Mouse (Mus musculus) kidney, postnatal 4 days (tissue): Measurements from ENCODE around the gene Kif13a.

Experiments
- DNase-seq, 2 experiments: peaks; one replicate each; pipeline ENCODE4 v3.0.0; 2021; ENCODE audit warnings: mixed read lengths in 2 of 2

Kif13a gene

DNA sequence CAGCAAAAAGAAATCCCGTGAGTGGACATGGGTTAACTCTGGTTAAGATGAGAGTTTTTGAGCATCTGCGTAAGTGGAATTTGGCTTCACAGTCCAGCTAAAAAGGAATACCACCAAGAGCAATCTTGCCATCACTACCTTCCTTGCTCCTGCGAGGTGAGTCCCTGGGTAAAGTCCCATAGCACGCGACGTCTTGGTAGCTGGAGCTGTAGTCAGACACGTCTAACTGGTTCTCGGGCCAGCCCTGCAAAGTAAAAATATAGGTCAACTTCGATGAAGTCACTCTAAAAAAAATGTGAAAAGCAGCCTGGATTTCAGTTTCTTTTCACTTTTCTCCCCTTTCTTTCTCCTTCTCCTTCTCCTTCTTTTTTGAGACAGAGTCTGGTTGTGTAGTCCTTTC, 166.5 kb downstream of the Kif13a start:
- no peak for DNase-seq

GRCm38 (mm10) chr13:46760921-46761320, 168.7 kb downstream of the Kif13a start:
- no peak for DNase-seq

GRCm38 (mm10) chr13:46759281-46759809, 170.3 kb downstream of the Kif13a start:
- DNase-seq = no peak

DNA sequence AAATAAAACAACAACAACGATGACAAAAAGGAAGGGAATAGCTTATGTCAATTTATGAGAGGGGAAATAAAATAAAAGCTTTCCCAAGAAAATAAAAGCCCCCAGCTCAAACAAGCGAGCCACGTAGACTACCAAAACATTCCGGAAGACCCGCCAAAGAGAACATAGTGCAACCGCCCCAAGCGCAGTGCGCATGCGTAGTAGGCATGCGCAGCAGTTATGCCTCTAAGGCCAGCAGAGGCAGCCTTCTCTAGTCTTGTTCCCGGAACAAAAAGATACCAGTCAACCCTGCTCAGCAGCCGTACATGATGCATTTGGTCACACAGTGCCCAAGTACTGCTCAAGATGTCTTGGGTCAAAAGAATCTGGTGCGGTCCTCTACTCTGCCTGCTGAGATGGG, 171.0 kb downstream of the Kif13a start:
- DNase-seq = no peak

- DNase-seq = no peak
Observed at GRCm38 (mm10) chr13:46757946-46758345, 171.7 kb downstream of the Kif13a start.

GRCm38 (mm10) chr13:46753294-46753693, 176.4 kb downstream of the Kif13a start:
- no peak for DNase-seq

DNA sequence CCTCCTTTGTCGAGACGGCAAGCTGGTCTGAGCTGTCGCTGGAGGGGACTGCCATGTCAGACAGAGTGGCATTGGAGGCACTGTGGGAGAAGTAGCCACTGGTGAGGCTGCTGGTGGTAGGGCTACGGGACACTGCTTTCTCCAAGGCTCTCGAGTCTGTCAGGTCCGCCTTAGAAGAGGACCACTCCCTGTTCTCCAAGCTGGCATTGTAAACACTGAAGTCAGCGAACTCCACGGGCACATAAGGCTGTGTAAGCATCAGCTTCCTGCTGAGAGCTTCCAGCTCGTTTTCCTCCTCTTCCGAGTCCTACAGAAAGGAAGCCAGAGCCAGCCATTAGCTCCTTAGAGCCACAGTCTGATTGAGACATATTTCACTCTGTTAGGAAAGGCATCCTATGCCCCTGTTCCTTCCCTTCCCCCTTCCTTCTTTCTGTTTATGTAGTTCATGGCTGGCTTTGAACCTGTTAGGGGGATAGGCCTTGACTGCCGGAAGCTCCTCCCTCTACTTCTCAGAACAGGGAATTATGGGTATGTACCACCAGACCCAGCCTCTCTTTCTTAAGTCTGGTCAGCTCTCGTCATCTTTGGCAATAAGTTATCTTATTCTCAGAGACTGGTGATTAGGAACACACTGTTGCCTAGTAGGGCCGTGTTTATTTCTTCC, 177.0 kb downstream of the Kif13a start:
- DNase-seq = no peak

DNA sequence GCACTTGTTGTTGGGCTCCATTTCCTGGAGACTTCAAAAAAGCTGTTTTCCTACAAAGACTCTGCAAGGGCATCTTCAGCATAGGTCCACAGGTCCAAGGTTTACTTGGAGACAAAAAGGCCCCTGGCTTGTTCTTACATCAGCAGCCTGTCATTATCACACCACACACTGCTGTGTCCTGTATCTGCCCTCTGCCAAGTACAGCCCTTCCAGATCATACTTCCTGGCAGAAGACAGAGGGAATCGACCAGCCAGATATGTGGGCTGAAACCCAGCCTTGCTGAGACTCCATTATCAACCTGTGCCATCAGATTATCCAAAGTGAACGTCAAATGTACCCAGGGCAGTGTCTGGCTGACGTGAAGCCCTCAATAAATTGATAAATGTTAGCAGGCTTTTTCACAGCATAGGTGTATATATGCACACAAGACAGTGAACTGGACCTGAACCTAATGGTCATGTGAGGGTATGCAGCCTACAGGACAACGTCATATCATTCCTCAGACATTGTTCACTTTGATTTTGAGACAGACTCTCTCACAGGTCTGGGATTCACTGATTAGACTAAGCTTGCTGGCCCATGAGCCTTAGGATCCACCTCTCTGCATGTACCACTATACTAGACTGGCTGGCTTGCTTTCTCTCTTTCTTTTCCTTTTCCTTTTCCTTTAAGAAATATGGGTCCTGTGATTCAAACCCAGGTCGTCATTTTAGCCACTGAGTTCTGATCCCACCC, 181.4 kb downstream of the Kif13a start:
- no peak for DNase-seq

DNA sequence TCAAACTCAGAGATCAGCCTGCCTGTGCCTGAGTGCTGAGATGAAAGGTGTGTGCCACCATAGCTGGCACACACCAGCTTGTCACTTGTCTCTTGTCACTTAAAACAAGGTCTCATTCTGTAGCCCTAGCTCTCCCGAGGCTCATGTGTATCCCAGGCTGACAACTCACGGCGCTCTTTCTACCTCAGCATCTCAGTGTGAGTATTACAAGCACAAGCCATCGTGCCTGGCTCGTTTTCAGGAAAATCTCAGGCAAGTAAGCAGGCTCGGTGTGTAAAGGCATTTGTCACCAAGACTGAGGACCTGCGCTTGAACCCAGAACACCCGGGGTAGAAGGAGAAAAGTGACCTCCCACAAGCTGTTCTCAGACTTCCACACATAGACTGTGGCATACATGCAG, 185.8 kb downstream of the Kif13a start:
- no peak for DNase-seq

GRCm38 (mm10) chr13:46742367-46742766, 187.3 kb downstream of the Kif13a start:
- DNase-seq = no peak

DNA sequence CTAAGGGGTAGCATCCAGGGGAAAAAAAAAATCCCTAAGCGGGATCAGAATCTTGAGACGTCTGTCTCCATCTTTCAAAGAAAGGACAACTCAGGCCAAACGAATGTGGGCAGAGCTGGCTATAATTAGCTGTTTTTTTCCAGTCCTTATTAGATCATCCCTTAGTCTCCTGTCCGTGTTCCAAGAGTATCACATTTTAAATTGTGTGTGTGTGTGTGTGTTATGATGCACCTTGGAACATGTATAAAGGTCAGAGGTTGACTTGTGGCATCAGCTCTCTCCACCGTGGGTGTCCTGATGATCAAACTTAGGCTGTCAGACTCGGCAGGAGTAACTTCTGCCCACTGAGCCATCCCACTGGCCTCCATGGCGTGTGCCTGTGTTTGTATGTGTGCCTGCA, 190.2 kb downstream of the Kif13a start:
- no peak for DNase-seq

- no peak for DNase-seq
Observed at GRCm38 (mm10) chr13:46737482-46737881, 192.2 kb downstream of the Kif13a start.

- DNase-seq = no peak
Observed at GRCm38 (mm10) chr13:46736479-46736865, 193.2 kb downstream of the Kif13a start.

GRCm38 (mm10) chr13:46735808-46736478, 193.7 kb downstream of the Kif13a start:
- peak; percentile 64 to 74 for DNase-seq

- DNase-seq = no peak
Observed at GRCm38 (mm10) chr13:46735219-46735807, 194.4 kb downstream of the Kif13a start.

DNA sequence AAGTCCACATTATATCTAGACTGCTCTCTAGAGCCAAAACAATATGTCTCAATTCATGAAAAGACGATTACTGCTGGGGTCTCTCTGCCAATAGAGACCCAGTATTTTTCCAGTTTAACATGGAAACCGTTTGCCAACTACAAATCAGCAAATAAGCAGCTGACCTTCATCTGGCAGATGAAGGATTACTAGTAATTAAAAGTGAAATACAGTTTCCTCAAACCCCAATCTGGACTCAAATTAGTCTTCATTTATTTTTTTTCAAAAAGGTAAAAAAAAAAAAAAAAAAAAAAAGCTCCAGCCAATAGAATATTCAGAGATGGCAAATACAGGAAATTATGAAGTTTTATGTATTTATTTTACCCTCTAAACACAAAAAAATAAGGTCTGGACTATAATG, 199.7 kb downstream of the Kif13a start:
- DNase-seq = no peak

DNA sequence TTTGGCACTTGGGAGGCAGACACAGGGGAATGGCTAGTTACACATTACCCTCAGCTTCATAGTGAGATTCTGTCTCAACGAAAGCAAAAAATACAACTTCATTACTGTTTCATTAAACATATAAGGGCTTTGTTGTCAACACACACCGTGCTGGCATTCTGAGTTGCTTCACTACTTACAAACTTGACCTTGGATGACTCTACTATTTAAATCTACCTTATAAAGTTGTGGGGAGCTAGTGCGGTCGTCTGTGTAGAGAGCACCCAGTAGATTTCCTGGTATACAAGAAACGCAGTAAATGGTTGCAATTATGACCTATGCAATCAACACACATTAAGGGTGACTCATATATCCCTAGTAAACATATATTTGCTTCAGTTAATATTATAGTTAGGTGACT, 201.3 kb downstream of the Kif13a start:
- DNase-seq = no peak

- peak; percentile 99 to 100 for DNase-seq
Observed at GRCm38 (mm10) chr13:46727837-46728268, 201.8 kb downstream of the Kif13a start, which contains the start of gene Nup153. Gene Nup153 (minus strand): TSS chr13:46727940.

DNA sequence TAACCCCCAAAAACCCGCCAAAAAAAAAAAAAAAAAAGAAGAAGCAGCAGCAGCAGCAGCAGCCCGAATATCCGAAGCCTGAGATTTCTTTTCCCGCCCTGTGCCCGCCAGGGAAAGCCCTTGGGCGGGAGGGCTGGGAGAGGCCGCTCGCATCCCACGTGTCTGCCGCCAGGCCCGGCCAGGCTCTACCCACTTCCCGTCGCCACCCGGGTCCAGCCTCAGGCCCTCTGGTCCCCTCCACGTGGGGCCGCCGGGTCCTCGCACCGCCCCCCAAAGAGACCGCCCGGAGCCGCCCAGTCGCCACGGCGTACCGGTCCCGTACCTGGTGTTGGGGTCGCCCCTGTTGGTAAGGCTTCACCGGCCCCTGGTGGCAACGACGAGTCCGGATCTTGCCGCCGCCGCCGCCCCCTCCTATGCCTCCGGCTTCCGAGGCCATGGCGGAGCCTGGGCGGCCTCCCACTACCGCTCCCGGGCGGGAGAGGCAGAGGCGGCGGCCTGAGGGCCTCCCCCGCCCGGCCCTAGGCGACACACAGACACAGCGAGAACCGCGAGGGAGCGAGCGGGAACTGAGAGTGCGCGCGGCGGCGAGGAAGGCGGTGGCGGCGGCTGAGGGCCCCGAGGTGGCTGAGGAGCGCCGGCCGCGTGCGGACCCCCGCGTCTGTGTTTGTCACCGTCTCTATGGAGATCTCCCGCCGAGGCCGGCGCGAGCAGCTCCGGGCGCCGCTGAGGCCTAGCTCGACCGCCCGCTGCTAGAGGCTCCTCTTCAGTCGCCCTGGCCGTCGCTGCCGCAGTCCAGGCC, 202.4 kb downstream of the Kif13a start:
- peak; percentile 72 to 82 for DNase-seq

DNA sequence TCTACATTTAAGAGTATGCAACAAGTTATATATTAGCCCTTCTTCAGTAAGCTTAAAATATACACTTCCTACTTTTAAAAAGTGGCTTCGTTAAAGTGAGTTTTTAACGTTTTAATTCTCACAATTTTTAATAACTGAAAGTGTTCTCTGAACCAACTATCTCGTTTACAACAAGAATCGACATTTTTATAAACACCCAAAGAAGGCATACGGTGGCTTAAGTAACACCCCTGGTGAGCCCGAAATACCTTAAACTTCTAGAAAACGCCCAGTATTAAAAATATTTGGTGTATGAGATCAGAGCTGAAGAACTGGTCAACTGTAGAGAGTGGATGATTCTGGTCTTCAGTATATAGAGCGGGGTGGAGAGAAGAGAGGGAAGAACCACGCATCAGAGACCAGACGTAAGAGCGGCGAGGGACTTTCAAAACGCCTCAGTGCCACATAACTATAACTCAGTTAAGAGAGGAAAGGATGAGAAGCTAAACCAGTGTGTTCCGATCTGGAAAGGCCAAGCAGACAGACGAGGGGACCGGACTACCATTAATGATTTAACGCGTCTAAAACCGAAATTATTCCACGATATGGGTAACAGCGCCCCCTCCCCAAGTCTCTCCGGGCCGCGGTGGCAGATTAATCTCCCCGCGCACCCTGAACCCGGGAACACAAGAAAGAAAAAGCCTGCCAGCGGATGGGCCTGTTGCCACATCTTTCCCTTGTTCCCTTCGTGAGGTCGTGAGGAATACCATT, 203.2 kb downstream of the Kif13a start:
- no peak for DNase-seq

DNA sequence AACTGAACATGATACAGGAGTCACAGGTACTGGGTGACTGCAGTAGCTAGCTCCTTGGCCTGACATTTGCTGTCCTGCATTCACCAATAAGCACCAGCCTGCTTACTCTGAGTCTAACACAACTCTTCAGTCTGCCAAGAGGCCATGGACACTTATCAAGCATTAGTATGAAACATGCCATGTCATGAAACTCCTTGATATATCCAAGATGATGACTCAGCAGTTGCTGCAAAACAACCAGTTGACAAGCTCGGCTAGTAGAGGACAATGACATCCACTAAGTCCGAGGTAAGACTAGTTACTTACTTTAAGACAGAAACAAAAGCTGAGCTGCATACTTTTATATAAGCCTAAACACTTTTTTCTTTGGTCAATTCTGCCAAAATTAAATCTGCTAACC, 204.4 kb downstream of the Kif13a start:
- DNase-seq = no peak

DNA sequence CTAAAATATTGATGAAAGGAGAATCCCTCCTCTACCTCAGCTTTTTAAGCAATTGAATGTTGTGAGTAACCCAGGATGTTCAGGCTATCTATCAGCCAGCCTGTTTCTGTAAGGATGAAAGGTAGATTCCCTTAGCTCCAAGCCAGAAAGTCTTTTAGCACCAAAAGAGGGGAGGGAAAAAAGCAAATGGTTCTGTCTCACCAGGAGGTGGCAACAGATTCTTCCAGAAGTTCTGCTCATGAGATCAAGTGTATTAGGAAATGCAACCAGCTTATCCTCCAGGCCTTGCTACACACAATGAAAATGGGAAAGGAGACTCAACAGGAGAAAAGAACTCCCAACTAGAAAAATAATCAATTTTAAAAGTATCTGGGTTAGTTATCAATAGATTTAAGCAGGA, 205.3 kb downstream of the Kif13a start:
- DNase-seq = no peak
